Mouse (Mus musculus): Measurements from ENCODE around the gene Slc5a4b. TPM values are rescaled to one million over a fixed set of nuclear protein-coding genes. Genes with fewer than 3 reads are reported as not detected.
A peak's percentile ranks its signal among the peaks of the same experiment; 100 is the strongest.

The Slc5a4b gene
- total and polyA plus RNA-seq, 2 experiments, result not detected

DNA sequence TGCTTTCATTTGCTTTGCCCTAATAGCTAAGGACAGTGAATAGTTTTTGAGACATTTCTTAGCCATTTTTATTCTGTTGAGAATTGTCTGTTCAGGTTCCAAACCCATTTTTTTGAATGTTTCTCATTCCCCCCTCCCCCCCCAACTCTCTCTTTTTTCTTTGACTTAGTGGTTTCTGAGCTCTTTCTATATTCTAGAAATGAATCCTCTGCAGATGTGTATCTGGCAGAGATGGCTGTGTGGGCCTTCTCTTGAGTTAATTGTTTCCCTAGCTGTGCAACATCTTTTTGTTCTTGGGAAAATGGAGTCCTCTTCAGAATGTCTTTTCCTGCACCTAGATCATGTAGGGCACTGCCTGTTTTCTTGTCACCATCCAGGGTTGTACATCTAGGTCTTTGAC lies 75.5 kb downstream of the Slc5a4b start:
- Histone ChIP-seq H3K79me2 (ENCODE audit: control insufficient read depth, insufficient read depth, low read length) (peaks cover 15% of the 10 kb centered on the region), H3K4me1 (ENCODE audit: control insufficient read depth, insufficient read depth, low read length) (peaks cover 3% of the 10 kb centered on the region), H3K4me3 (ENCODE audit: insufficient read depth, low read depth, low read length) (no peak overlapping the region), H3K27ac (replicated peaks; ENCODE audit: insufficient read depth, low read depth, low read length) (no peak overlapping the region), H3K27me3 (ENCODE audit: control insufficient read depth, insufficient read depth, low read length) (no peaks in the 10 kb centered on the region), H3K36me3 (ENCODE audit: control insufficient read depth, insufficient read depth, low read length) (peaks cover 23% of the 10 kb centered on the region), H3K9ac (ENCODE audit: low read depth, low read length) (no peak overlapping the region)
- DNase-seq (ENCODE audit: extremely low read depth, low read depth, low spot score), result no peak
- TF ChIP-seq POLR2A (IDR thresholded peaks at IDR 0.05; ENCODE audit: extremely low read depth, insufficient read depth, low read length) (no peak), CTCF (IDR thresholded peaks at IDR 0.05; ENCODE audit: low read depth, low read length) (no peak)

DNA sequence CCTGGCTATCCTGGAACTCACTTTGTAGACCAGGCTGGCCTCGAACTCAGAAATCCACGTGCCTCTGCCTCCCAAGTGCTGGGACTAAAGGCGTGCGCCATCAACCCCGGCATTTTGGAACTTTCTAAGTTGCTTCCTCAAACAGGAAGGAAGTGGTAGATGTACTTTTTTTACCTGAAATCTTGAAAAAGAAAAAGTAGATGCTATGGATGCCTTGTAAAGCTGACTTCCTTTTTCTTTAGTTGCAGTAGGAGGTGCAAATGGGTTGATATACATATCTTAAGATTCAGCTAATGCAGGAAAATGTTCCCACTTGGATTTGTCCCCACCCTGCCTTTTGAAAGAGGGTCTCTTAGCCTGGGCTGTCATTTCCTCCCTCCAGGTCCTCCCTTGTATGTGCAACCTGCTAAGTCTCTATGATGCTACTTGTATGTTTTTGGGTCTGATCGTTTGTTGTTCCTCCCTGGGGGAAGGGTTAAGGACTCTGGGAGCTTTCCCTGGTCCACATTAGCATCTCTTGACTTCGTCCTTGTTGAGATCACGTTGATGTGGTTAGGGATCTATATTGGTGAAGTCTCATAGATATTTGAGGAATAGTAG lies 76.7 kb downstream of the Slc5a4b start:
- H3K9ac ChIP-seq (ENCODE audit: low read depth, low read length), result no peak overlapping the region
- no peak for DNase-seq (ENCODE audit: extremely low read depth, low read depth, low spot score)
- no peak overlapping the region for H3K4me3 ChIP-seq (ENCODE audit: insufficient read depth, low read depth, low read length)

DNA sequence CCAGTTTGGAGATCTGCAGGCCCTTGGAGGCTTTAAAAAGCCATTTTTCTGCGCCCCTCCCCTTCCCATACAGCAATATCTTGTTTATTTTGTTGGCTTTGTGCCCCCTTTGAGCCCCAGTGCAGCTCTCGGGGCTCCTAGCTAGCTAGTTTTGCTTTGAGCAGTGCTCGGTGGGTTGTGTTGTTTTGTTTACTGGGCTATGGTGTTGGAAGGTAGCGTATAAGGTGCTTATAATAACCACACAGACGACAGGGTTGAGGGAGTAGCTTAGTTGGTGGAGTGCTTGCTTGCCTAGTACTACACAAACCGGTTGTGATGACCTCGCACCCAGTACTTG lies 77.7 kb downstream of the Slc5a4b start:
- H3K79me2 ChIP-seq (ENCODE audit: control insufficient read depth, insufficient read depth, low read length), result peaks cover 15% of the 10 kb centered on the region
- TF ChIP-seq POLR2A (IDR thresholded peaks at IDR 0.05; ENCODE audit: extremely low read depth, insufficient read depth, low read length) (no peak), CTCF (IDR thresholded peaks at IDR 0.05; ENCODE audit: low read depth, low read length) (no peak)
- peak overlapping the region; percentile 97 for H3K9ac ChIP-seq (ENCODE audit: low read depth, low read length)
- H3K27me3 ChIP-seq (ENCODE audit: control insufficient read depth, insufficient read depth, low read length), result no peaks in the 10 kb centered on the region
- WGBS, result 6% methylated on average over 7 of the region's 7 CpGs
- peak overlapping the region; percentile 71; the same call in 1 of the 2 replicates for H3K27ac ChIP-seq (replicated peaks; ENCODE audit: insufficient read depth, low read depth, low read length)
- H3K4me3 ChIP-seq (ENCODE audit: insufficient read depth, low read depth, low read length), result peak overlapping the region; percentile 90
- DNase-seq (ENCODE audit: extremely low read depth, low read depth, low spot score), result peak; percentile 24
- peaks cover 3% of the 10 kb centered on the region for H3K4me1 ChIP-seq (ENCODE audit: control insufficient read depth, insufficient read depth, low read length)
- H3K36me3 ChIP-seq (ENCODE audit: control insufficient read depth, insufficient read depth, low read length), result peaks cover 1% of the 10 kb centered on the region; the same call in 1 of the 2 replicates

More for the DNA sequence above, 76.7 kb downstream of the Slc5a4b start:
- WGBS, result 81% methylated on average over 8 of the region's 8 CpGs
- Histone ChIP-seq H3K27me3 (ENCODE audit: control insufficient read depth, insufficient read depth, low read length) (no peaks in the 10 kb centered on the region), H3K4me1 (ENCODE audit: control insufficient read depth, insufficient read depth, low read length) (peaks cover 3% of the 10 kb centered on the region), H3K79me2 (ENCODE audit: control insufficient read depth, insufficient read depth, low read length) (peaks cover 15% of the 10 kb centered on the region), H3K36me3 (ENCODE audit: control insufficient read depth, insufficient read depth, low read length) (peaks cover 11% of the 10 kb centered on the region), H3K27ac (replicated peaks; ENCODE audit: insufficient read depth, low read depth, low read length) (no peak overlapping the region)
- TF ChIP-seq POLR2A (IDR thresholded peaks at IDR 0.05; ENCODE audit: extremely low read depth, insufficient read depth, low read length), result no peak
- TF ChIP-seq CTCF (IDR thresholded peaks at IDR 0.05; ENCODE audit: low read depth, low read length), result no peak

DNA sequence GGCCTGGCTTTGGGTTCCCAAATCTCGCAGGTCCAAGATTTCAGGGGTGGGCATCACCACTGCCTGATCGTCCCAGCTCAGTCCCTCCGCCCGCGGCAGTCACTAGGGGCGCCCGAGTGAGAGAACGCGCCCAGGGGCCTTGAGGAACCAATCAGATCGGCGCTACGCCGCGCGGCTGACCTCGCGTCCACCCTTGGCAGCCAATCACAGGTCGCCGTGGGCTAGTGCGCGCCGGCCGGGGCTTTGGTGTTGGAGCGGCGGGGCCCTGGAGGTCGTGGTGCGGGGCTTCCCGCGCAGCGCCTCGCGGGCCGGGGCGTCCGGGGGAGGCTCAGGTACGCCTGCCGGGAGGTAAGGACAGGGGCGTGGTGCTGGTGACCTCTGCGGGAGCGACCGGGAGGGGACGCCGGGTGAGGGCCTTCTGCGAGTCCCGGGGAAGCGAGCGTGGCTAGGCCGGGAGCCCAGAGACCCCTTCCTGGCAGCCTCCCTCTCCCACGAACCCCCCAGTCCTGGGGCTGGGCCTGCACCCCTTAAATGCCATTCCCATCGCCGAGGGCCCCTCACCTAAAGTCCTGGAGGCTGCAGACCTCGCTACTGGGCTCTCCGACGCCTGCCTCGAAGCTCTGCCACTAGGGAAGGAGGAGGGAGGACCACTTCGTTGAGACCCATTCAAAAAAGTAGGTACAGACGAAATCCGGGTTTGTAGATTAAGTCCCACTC lies 78.2 kb downstream of the Slc5a4b start, which contains the start of gene Zfp280b:
Gene Zfp280b (plus strand): TSS at position 249 of the 717 bp plus-strand sequence.
- TF ChIP-seq CTCF (IDR thresholded peaks at IDR 0.05; ENCODE audit: low read depth, low read length), result peak; percentile 75
- peak; percentile 51; the same call in 1 of the 2 replicates for TF ChIP-seq POLR2A (IDR thresholded peaks at IDR 0.05; ENCODE audit: extremely low read depth, insufficient read depth, low read length)
- H3K4me3 ChIP-seq (ENCODE audit: insufficient read depth, low read depth, low read length), result peak within 1 kb of the TSS; percentile 90
- no peaks in the 10 kb centered on the region for H3K27me3 ChIP-seq (ENCODE audit: control insufficient read depth, insufficient read depth, low read length)
- 0 out of 2 replicates have a peak, but pooled peaks cover 1% of the 10 kb centered on the region for H3K36me3 ChIP-seq (ENCODE audit: control insufficient read depth, insufficient read depth, low read length)
- peak; percentile 80 for DNase-seq (ENCODE audit: extremely low read depth, low read depth, low spot score)
- H3K9ac ChIP-seq (ENCODE audit: low read depth, low read length), result peak within 1 kb of the TSS; percentile 97
- peaks cover 15% of the 10 kb centered on the region for H3K79me2 ChIP-seq (ENCODE audit: control insufficient read depth, insufficient read depth, low read length)
- H3K27ac ChIP-seq (replicated peaks; ENCODE audit: insufficient read depth, low read depth, low read length), result peak within 1 kb of the TSS; percentile 84
- WGBS, result under 1% methylated on average over 55 of the region's 58 CpGs
- peaks cover 3% of the 10 kb centered on the region for H3K4me1 ChIP-seq (ENCODE audit: control insufficient read depth, insufficient read depth, low read length)

DNA sequence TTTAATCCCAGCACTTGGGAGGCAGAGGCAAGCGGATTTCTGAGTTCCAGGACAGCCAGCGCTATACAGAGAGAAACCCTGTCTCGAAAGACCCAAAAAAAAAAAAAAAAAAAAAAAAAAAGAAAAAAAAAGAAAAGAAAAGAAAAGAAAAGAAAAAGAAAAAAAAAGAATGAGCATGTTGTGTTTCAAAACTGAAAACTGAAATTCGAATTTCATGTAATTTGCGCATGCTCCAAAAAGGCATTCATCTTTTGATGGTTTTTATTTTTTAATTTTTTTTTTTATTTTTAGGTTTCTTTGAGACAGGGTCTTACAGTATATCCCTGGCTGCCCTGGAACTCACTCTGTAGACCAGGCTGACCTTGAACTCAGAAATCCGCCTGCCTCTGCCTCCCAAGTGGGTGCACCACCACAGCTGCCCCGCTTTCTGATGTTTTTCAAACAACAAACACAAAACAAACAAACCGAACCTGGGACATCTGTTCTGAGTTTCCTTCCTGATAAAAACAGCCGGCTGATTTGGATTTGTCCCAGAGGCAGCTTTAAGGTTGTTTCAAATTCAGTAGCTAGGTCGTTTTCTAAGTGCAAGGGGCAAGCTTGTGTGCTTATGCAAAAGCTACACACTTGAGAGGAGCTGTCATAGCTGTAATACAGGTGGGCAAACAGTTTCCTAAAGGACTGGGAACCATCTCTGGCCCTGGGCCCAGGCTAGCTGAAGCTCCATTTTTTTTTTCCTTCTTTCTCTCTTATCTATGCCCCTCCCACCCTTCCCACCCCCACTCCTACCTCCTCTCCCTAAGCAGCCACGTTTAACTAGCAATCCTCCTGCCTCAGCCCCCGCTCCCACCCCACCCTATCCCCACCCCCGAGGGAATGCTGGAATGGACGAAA lies 79.0 kb downstream of the Slc5a4b start:
- Histone ChIP-seq H3K4me3 (ENCODE audit: insufficient read depth, low read depth, low read length) (peak overlapping the region; percentile 90), H3K79me2 (ENCODE audit: control insufficient read depth, insufficient read depth, low read length) (peaks cover 15% of the 10 kb centered on the region), H3K36me3 (ENCODE audit: control insufficient read depth, insufficient read depth, low read length) (no peaks in the 10 kb centered on the region), H3K27me3 (ENCODE audit: control insufficient read depth, insufficient read depth, low read length) (no peaks in the 10 kb centered on the region), H3K4me1 (ENCODE audit: control insufficient read depth, insufficient read depth, low read length) (peaks cover 3% of the 10 kb centered on the region), H3K27ac (replicated peaks; ENCODE audit: insufficient read depth, low read depth, low read length) (peak overlapping the region; percentile 84), H3K9ac (ENCODE audit: low read depth, low read length) (peak overlapping the region; percentile 57)
- TF ChIP-seq POLR2A (IDR thresholded peaks at IDR 0.05; ENCODE audit: extremely low read depth, insufficient read depth, low read length) (no peak), CTCF (IDR thresholded peaks at IDR 0.05; ENCODE audit: low read depth, low read length) (no peak)
- 37% methylated on average over 14 of the region's 14 CpGs for WGBS
- DNase-seq (ENCODE audit: extremely low read depth, low read depth, low spot score), result peak; percentile 66

All from liver, adult 2 months (tissue).